Mouse (Mus musculus) MEL (cell line): ENCODE results near the gene Acox2. TPM values are rescaled to one million over a fixed set of nuclear protein-coding genes. Genes with fewer than 3 reads are reported as not detected.

Experiments used
- DNase-seq: peaks from one replicate; pipeline ENCODE4 v3.0.0; 2011; ENCODE audit warnings: low read depth, low spot score
- H3K27ac ChIP-seq: 2 replicates; pipeline ENCODE4 v1.5.1; 2012; ENCODE audit warnings: low read depth, mild to moderate bottlenecking, control low read depth, low read length, moderate library complexity; ENCODE audit not compliant: control insufficient read depth
- H3K27me3 ChIP-seq, 2 experiments: fragments of 150-350 bp in 1 of 2; sonication (generic) in 1 of 2; 2 replicates each; pipeline ENCODE4 v1.6.1; 2012; ENCODE audit warnings: low read length in 2 of 2, mild to moderate bottlenecking in 2 of 2, improper control_type of control experiment in 1 of 2, moderate library complexity in 1 of 2; ENCODE audit not compliant: insufficient read depth in 2 of 2, control insufficient read depth in 1 of 2
- H3K36me3 ChIP-seq, 2 experiments: 2 replicates each; pipeline ENCODE4 v1.6.1; 2012 to 2014; ENCODE audit warnings: low read length in 2 of 2, improper control_type of control experiment in 1 of 2, inconsistent platforms in 1 of 2, mild to moderate bottlenecking in 1 of 2; ENCODE audit not compliant: insufficient read depth in 2 of 2, control insufficient read depth in 1 of 2
- H3K4me1 ChIP-seq, 2 experiments: fragments of 150-350 bp in 1 of 2; sonication (generic) in 1 of 2; 2 replicates each; pipeline ENCODE4 v1.6.1; 2012; ENCODE audit warnings: low read length in 2 of 2, improper control_type of control experiment in 1 of 2, mild to moderate bottlenecking in 1 of 2; ENCODE audit not compliant: insufficient read depth in 2 of 2, control insufficient read depth in 1 of 2
- H3K4me3 ChIP-seq, 2 experiments: fragments of 150-350 bp in 1 of 2; sonication (generic) in 1 of 2; 2 replicates each; pipeline ENCODE4 v1.5.1; 2012; ENCODE audit warnings: low read depth in 2 of 2, low read length in 2 of 2, mild to moderate bottlenecking in 2 of 2, moderate library complexity in 2 of 2, control low read depth in 1 of 2, improper control_type of control experiment in 1 of 2; ENCODE audit not compliant: control insufficient read depth in 1 of 2, insufficient read depth in 1 of 2
- H3K79me2 ChIP-seq: 2 replicates; pipeline ENCODE4 v1.6.1; 2012; ENCODE audit warnings: mild to moderate bottlenecking, low read length, moderate library complexity; ENCODE audit not compliant: control insufficient read depth, poor library complexity, insufficient read depth
- H3K9ac ChIP-seq: 2 replicates; pipeline ENCODE4 v1.6.1; 2012; ENCODE audit warnings: low read depth, mild to moderate bottlenecking, control low read depth, low read length, moderate library complexity; ENCODE audit not compliant: control insufficient read depth, poor library complexity, severe bottlenecking
- H3K9me3 ChIP-seq: fragments of 150-350 bp; sonication (generic); replicated peaks from 2 replicates; pipeline ENCODE4 v1.6.1; 2012; ENCODE audit warnings: mild to moderate bottlenecking, low read length, improper control_type of control experiment, moderate library complexity; ENCODE audit not compliant: insufficient read depth
- BHLHE40 ChIP-seq: IDR thresholded peaks from 2 replicates; pipeline ENCODE4 v1.6.1; 2012; ENCODE audit warnings: low read depth, mild to moderate bottlenecking, inconsistent platforms, low read length, improper control_type of control experiment, borderline replicate concordance
- EP300 ChIP-seq, 2 experiments: IDR thresholded peaks; 2 replicates each; pipeline ENCODE4 v1.6.1; 2011; ENCODE audit warnings: improper control_type of control experiment in 2 of 2, low read length in 2 of 2, low read depth in 1 of 2, mild to moderate bottlenecking in 1 of 2
- ETS1 ChIP-seq: IDR thresholded peaks from 2 replicates; pipeline ENCODE4 v1.6.1; 2012; ENCODE audit warnings: low read depth, mild to moderate bottlenecking, inconsistent platforms, low read length, improper control_type of control experiment, moderate library complexity
- GABPA ChIP-seq: IDR thresholded peaks from 2 replicates; pipeline ENCODE4 v1.6.1; 2012; ENCODE audit warnings: low read depth, mild to moderate bottlenecking, inconsistent platforms, low read length, improper control_type of control experiment, moderate library complexity
- JUND ChIP-seq: IDR thresholded peaks from 2 replicates; pipeline ENCODE4 v1.6.1; 2011; ENCODE audit warnings: low read depth, mild to moderate bottlenecking, improper control_type of control experiment, low read length
- KAT2A ChIP-seq: conservative IDR thresholded peaks from 2 replicates; pipeline ENCODE4 v1.6.1; 2012; ENCODE audit warnings: low read depth, low read length, improper control_type of control experiment, inconsistent platforms
- MAFK ChIP-seq: IDR thresholded peaks from 2 replicates; pipeline ENCODE4 v1.6.1; 2011; ENCODE audit warnings: low read depth, mild to moderate bottlenecking, low read length, improper control_type of control experiment, borderline replicate concordance
- MAX ChIP-seq: IDR thresholded peaks from 2 replicates; pipeline ENCODE4 v1.6.1; 2011; ENCODE audit warnings: low read length, improper control_type of control experiment
- MAZ ChIP-seq: IDR thresholded peaks from 2 replicates; pipeline ENCODE4 v1.6.1; 2012; ENCODE audit warnings: low read depth, mild to moderate bottlenecking, inconsistent platforms, low read length, improper control_type of control experiment
- MEF2A ChIP-seq: IDR thresholded peaks from 2 replicates; pipeline ENCODE4 v1.6.1; 2014; ENCODE audit warnings: low read depth, mild to moderate bottlenecking, inconsistent platforms, low read length, improper control_type of control experiment; ENCODE audit not compliant: poor library complexity, insufficient replicate concordance, severe bottlenecking; ENCODE audit errors: extremely low read depth
- MXI1 ChIP-seq: IDR thresholded peaks from 2 replicates; pipeline ENCODE4 v1.6.1; 2011; ENCODE audit warnings: mild to moderate bottlenecking, low read depth, low read length, improper control_type of control experiment
- MYB ChIP-seq: IDR thresholded peaks from 2 replicates; pipeline ENCODE4 v1.6.1; 2011; ENCODE audit warnings: mild to moderate bottlenecking, low read depth, low read length, improper control_type of control experiment
- MYC ChIP-seq: IDR thresholded peaks from 2 replicates; pipeline ENCODE4 v1.6.1; 2011; ENCODE audit warnings: low read depth, mild to moderate bottlenecking, low read length, improper control_type of control experiment, moderate library complexity
- NRF1 ChIP-seq: IDR thresholded peaks from 2 replicates; pipeline ENCODE4 v1.6.1; 2014; ENCODE audit warnings: low read depth, mild to moderate bottlenecking, inconsistent platforms, low read length, improper control_type of control experiment, moderate library complexity; ENCODE audit not compliant: poor library complexity, insufficient read depth, severe bottlenecking
- POLR2A ChIP-seq, 2 experiments: IDR thresholded peaks; 2 replicates each; pipeline ENCODE4 v1.6.1; 2011 to 2012; ENCODE audit warnings: low read length in 2 of 2, mild to moderate bottlenecking in 2 of 2, control low read depth in 1 of 2, improper control_type of control experiment in 1 of 2, low read depth in 1 of 2, moderate library complexity in 1 of 2; ENCODE audit not compliant: control insufficient read depth in 1 of 2, insufficient read depth in 1 of 2, poor library complexity in 1 of 2
- POLR2AphosphoS5 ChIP-seq: IDR thresholded peaks from 2 replicates; pipeline ENCODE4 v1.6.1; 2012; ENCODE audit warnings: low read depth, borderline replicate concordance, mild to moderate bottlenecking, inconsistent platforms, low read length, moderate library complexity, mixed read lengths
- RCOR1 ChIP-seq: IDR thresholded peaks from 2 replicates; pipeline ENCODE4 v1.6.1; 2012; ENCODE audit warnings: low read depth, mild to moderate bottlenecking, inconsistent platforms, low read length, improper control_type of control experiment
- SMC3 ChIP-seq: IDR thresholded peaks from 2 replicates; pipeline ENCODE4 v1.6.1; 2011; ENCODE audit warnings: low read depth, low read length, improper control_type of control experiment
- TAL1 ChIP-seq: IDR thresholded peaks from 2 replicates; pipeline ENCODE4 v1.6.1; 2012; ENCODE audit warnings: mild to moderate bottlenecking, inconsistent platforms, low read length, moderate library complexity, mixed read lengths
- TCF12 ChIP-seq: IDR thresholded peaks from 2 replicates; pipeline ENCODE4 v1.6.1; 2014; ENCODE audit warnings: low read depth, mild to moderate bottlenecking, inconsistent platforms, low read length, improper control_type of control experiment, moderate library complexity
- UBTF ChIP-seq: IDR thresholded peaks from 2 replicates; pipeline ENCODE4 v1.6.1; 2012; ENCODE audit warnings: low read depth, mild to moderate bottlenecking, inconsistent platforms, low read length, improper control_type of control experiment, moderate library complexity, borderline replicate concordance; ENCODE audit not compliant: insufficient read depth
- ZC3H11A ChIP-seq: IDR thresholded peaks from 2 replicates; pipeline ENCODE4 v1.6.1; 2012; ENCODE audit warnings: low read depth, mild to moderate bottlenecking, inconsistent platforms, low read length, improper control_type of control experiment
- ZKSCAN1 ChIP-seq: IDR thresholded peaks from 2 replicates; pipeline ENCODE4 v1.6.1; 2012; ENCODE audit warnings: low read depth, mild to moderate bottlenecking, inconsistent platforms, low read length, improper control_type of control experiment, moderate library complexity
- ZMIZ1 ChIP-seq: IDR thresholded peaks from 2 replicates; pipeline ENCODE4 v1.6.1; 2012; ENCODE audit warnings: low read depth, mild to moderate bottlenecking, inconsistent platforms, low read length, improper control_type of control experiment, moderate library complexity
- ZNF384 ChIP-seq: IDR thresholded peaks from 2 replicates; pipeline ENCODE4 v1.6.1; 2012; ENCODE audit warnings: low read depth, mild to moderate bottlenecking, inconsistent platforms, low read length, improper control_type of control experiment
- polyA plus RNA-seq, 2 experiments: library from polyadenylated mRNA; stranded (reverse) in 1 of 2; unstranded in 1 of 2; fragments of >175 nt in 1 of 2; fragments of >200 nt in 1 of 2; gene quantifications; 2 replicates each; pipeline versions ENCODE4 v1.2.1 to v1.2.4; 2012; ENCODE audit warnings: low replicate concordance in 2 of 2, low read depth in 1 of 2; ENCODE audit not compliant: insufficient read length in 2 of 2, insufficient read depth in 1 of 2, missing spikeins in 1 of 2
- total RNA-seq: library from RNA; depleted of rRNA; stranded (reverse); fragments of 300-350 nt; gene quantifications from 2 replicates; pipeline ENCODE4 v1.2.3, GENCODE M21; 2012

Gene Acox2
- total and polyA plus RNA-seq, 3 experiments, result 0.43 TPM; not detected in 2

DNA sequence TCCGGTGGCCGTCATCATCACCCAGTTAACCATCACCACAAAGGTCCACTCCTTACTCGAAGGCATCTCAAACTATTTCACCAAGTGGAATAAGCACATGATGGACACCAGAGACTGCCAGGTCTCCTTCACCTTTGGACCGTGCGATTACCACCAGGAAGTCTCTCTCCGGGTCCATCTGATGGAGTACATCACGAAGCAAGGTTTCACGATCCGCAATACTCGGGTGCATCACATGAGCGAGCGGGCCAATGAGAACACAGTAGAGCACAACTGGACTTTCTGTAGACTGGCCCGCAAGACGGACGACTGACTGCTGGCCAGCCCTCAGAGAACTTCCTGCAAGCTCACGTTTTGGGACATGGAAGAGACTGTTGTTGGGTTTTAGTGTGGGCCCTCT lies 36.6 kb downstream of the Acox2 start:
- H3K9me3 ChIP-seq, result no peaks in the 10 kb centered on the region
- H3K9ac ChIP-seq, result no peak overlapping the region
- H3K36me3 ChIP-seq, result peaks cover 0 to 14% of the 10 kb centered on the region in 2 experiments; a peak in 2 of 4 replicates
- TF ChIP-seq MAFK (no peak), ZKSCAN1 (no peak), MYB (no peak), JUND (no peak), ZMIZ1 (no peak), MAX (no peak), KAT2A (no peak), ZC3H11A (no peak), NRF1 (no peak), TAL1 (no peak), MYC (no peak), BHLHE40 (no peak), ZNF384 (no peak), EP300 (IDR thresholded peaks at IDR 0.05; ENCODE audit: low read depth in 1 of 2, low read length in 2 of 2) (no peak), MEF2A (no peak), POLR2AphosphoS5 (no peak), MAZ (no peak), UBTF (no peak), SMC3 (no peak)
- H3K4me1 ChIP-seq, result peaks cover 2% of the 10 kb centered on the region in 2 experiments; a peak in 2 of 4 replicates
- no peaks in the 10 kb centered on the region for H3K27me3 ChIP-seq
- H3K4me3 ChIP-seq, result no peak overlapping the region
- H3K27ac ChIP-seq, result no peak overlapping the region
- H3K79me2 ChIP-seq, result no peaks in the 10 kb centered on the region
- no peak for DNase-seq

DNA sequence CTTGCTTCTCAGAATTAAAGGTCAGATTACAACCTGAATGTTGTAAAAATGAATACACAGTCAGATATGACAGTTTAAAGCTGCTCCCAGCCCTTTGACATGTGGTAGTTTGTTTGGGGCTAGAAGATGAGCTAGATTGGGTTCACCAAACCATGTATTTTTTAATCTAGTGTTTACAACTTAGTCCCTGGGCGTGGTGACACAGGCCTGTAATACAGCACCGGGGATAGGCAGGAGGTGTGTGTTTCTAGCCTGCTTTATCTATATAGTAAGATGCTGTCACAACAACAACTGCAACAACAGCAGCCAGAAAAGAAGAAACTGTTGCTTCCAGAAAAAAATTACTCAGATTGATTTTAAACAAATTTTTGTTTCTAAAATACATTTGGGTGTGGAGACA lies 38.2 kb downstream of the Acox2 start:
- no peak overlapping the region for H3K9ac ChIP-seq

More for the DNA sequence above, 38.2 kb downstream of the Acox2 start:
- peaks cover 2 to 3% of the 10 kb centered on the region in 2 experiments; a peak in 2 of 4 replicates for H3K4me1 ChIP-seq
- DNase-seq, result no peak
- H3K4me3 ChIP-seq, result no peak overlapping the region
- TF ChIP-seq ETS1 (no peak), UBTF (no peak), MXI1 (no peak), POLR2A (IDR thresholded peaks at IDR 0.05; ENCODE audit: control insufficient read depth in 1 of 2, insufficient read depth in 1 of 2, low read depth in 1 of 2, low read length in 2 of 2, poor library complexity in 1 of 2) (no peak), TCF12 (no peak), MAX (no peak), ZMIZ1 (no peak), BHLHE40 (no peak), GABPA (no peak), RCOR1 (no peak)
- peaks cover 0 to 16% of the 10 kb centered on the region in 2 experiments; a peak in 2 of 4 replicates for H3K36me3 ChIP-seq
- H3K79me2 ChIP-seq, result no peaks in the 10 kb centered on the region
- no peak overlapping the region for H3K27ac ChIP-seq
- no peaks in the 10 kb centered on the region for H3K9me3 ChIP-seq
- no peaks in the 10 kb centered on the region for H3K27me3 ChIP-seq
